Mouse (Mus musculus) liver, embryonic 15.5 days (tissue): Measurements from ENCODE around the gene 2610318N02Rik. TPM values are rescaled to one million over a fixed set of nuclear protein-coding genes. Genes with fewer than 3 reads are reported as not detected.

Source experiments
- ATAC-seq: fragments of 200-750 bp; cut with Nextera tagmentation; 2 replicates; pipeline ENCODE4 v1.8.0; 2017; ENCODE audit warnings: moderate number of reproducible peaks, mild to moderate bottlenecking, moderate library complexity; ENCODE audit not compliant: insufficient read depth
- H3K27ac ChIP-seq: fragments of 300-500 bp; sonication (generic); replicated peaks from 2 replicates; pipeline ENCODE4 v1.5.1; 2015; ENCODE audit warnings: mild to moderate bottlenecking, inconsistent platforms
- H3K27me3 ChIP-seq: fragments of 300-500 bp; sonication (generic); 2 replicates; pipeline ENCODE4 v1.6.1; 2015; ENCODE audit warnings: mild to moderate bottlenecking, inconsistent platforms
- H3K36me3 ChIP-seq: fragments of 300-500 bp; sonication (generic); replicated peaks from 2 replicates; pipeline ENCODE4 v1.6.1; 2015; ENCODE audit warnings: moderate library complexity, mild to moderate bottlenecking, inconsistent platforms
- H3K4me1 ChIP-seq: fragments of 300-500 bp; sonication (generic); replicated peaks from 2 replicates; pipeline ENCODE4 v1.6.1; 2015; ENCODE audit warnings: inconsistent platforms
- H3K4me2 ChIP-seq: fragments of 300-500 bp; sonication (generic); 2 replicates; pipeline ENCODE4 v1.6.1; 2015; ENCODE audit warnings: moderate library complexity, mild to moderate bottlenecking, inconsistent platforms
- H3K4me3 ChIP-seq: fragments of 300-500 bp; sonication (generic); replicated peaks from 2 replicates; pipeline ENCODE4 v1.5.1; 2015; ENCODE audit warnings: mild to moderate bottlenecking, inconsistent platforms
- H3K9ac ChIP-seq: fragments of 300-500 bp; sonication (generic); 2 replicates; pipeline ENCODE4 v1.6.1; 2015; ENCODE audit warnings: moderate library complexity, mild to moderate bottlenecking, inconsistent platforms
- H3K9me3 ChIP-seq: fragments of 300-500 bp; sonication (generic); replicated peaks from 2 replicates; pipeline ENCODE4 v1.6.1; 2016; ENCODE audit warnings: inconsistent platforms
- WGBS: fragments of 180-500 bp; shearing (Covaris S2); methylation state at CpG from one replicate; pipeline ENCODE4 v1.1.7; 2015; ENCODE audit warnings: mixed read lengths; ENCODE audit not compliant: insufficient replicate concordance; 5-methylcytosine and 5-hydroxymethylcytosine counted together
- microRNA counts: library from miRNA; unstranded; fragments of <30 nt; microRNA quantifications from one replicate; lab custom pipeline; 2016
- microRNA-seq: library from miRNA; unstranded; fragments of <30 nt; microRNA quantifications from one replicate; pipeline ENCODE4, GENCODE M21; 2016
- polyA plus RNA-seq: library from polyadenylated mRNA; unstranded; fragments of >200 nt; fragmentation: Nextera tagmentation; extraction: Ambion mirVana; gene quantifications from 2 replicates; pipeline ENCODE4 v1.2.1, GENCODE M21; 2015

Gene 2610318N02Rik
- polyA plus RNA-seq, 1 experiment from 2014 or later, result 16.2 TPM

GRCm38 (mm10) chr16:17073000-17073399, 52.0 kb downstream of the 2610318N02Rik start:
- Histone ChIP-seq H3K36me3 (no peaks in the 10 kb centered on the region), H3K4me2 (no peak overlapping the region), H3K9me3 (no peaks in the 10 kb centered on the region), H3K9ac (no peak overlapping the region), H3K4me3 (no peak overlapping the region), H3K27ac (no peak overlapping the region), H3K4me1 (peaks cover 20% of the 10 kb centered on the region), H3K27me3 (peaks cover 32% of the 10 kb centered on the region)
- ATAC-seq, result no peak
- 69% methylated on average over 7 of the region's 7 CpGs for WGBS

- H3K9ac ChIP-seq, result no peak overlapping the region
- H3K4me3 ChIP-seq, result peak overlapping the region; percentile 68
- H3K4me2 ChIP-seq, result peak overlapping the region; percentile 95
- H3K27ac ChIP-seq, result no peak overlapping the region
- H3K9me3 ChIP-seq, result no peaks in the 10 kb centered on the region
- H3K36me3 ChIP-seq, result no peaks in the 10 kb centered on the region
- peaks cover 16% of the 10 kb centered on the region for H3K4me1 ChIP-seq
- no peak for ATAC-seq
- 43% methylated on average over 6 of the region's 6 CpGs for WGBS
- H3K27me3 ChIP-seq, result peaks cover 32% of the 10 kb centered on the region
Observed at GRCm38 (mm10) chr16:17070716-17071115, 54.3 kb downstream of the 2610318N02Rik start.

- Histone ChIP-seq H3K4me2 (peak within 1 kb of the TSS; percentile 95), H3K9ac (peak within 1 kb of the TSS; percentile 47; the same call in 1 of the 2 replicates), H3K36me3 (no peaks in the 10 kb centered on the region), H3K4me3 (peak within 1 kb of the TSS; percentile 68), H3K9me3 (no peaks in the 10 kb centered on the region), H3K4me1 (peaks cover 16% of the 10 kb centered on the region), H3K27me3 (peaks cover 32% of the 10 kb centered on the region), H3K27ac (no peak within 1 kb of the TSS)
- WGBS, result under 1% methylated on average over 76 of the region's 76 CpGs
- peak; percentile 86 for ATAC-seq
Observed at GRCm38 (mm10) chr16:17069511-17070443, 55.2 kb downstream of the 2610318N02Rik start, which contains the start of gene Ypel1. TSS of gene Ypel1 (plus strand) at chr16:17069696.

- Histone ChIP-seq H3K36me3 (no peaks in the 10 kb centered on the region), H3K9me3 (no peaks in the 10 kb centered on the region), H3K27ac (no peak overlapping the region), H3K4me2 (no peak overlapping the region), H3K9ac (no peak overlapping the region), H3K4me3 (no peak overlapping the region), H3K27me3 (peaks cover 44% of the 10 kb centered on the region), H3K4me1 (peaks cover 16% of the 10 kb centered on the region)
- ATAC-seq, result no peak
- WGBS, result 10% methylated on average over 2 of the region's 2 CpGs
Observed at GRCm38 (mm10) chr16:17067552-17067951, 57.4 kb downstream of the 2610318N02Rik start.

MicroRNAs encoded within 50 kb of the gene (microRNA counts, 519-probe panel; counts per million panel counts)
- 3,836 counts per million, percentile 78 among the panel's probes with 10 or more counts for microRNA mmu-miR-130b (lab: Ali Mortazavi, UCI)
- microRNA mmu-miR-301b (lab: Ali Mortazavi, UCI), result 2,123 counts per million, percentile 29 among the panel's probes with 10 or more counts

Small RNA genes lying within 50 kb of the gene (microRNA-seq; reads per million reads assigned to microRNA genes)
- gene Mir130b (5,215 reads per million, percentile 89 among the genes with 10 or more reads in this experiment), gene Mir301b (47.4 reads per million, percentile 46 among the genes with 10 or more reads in this experiment)

Other genes with a start within 250 kb of the 2610318N02Rik start
- gene Ppm1f, start 228.7 kb downstream of the 2610318N02Rik start, polyA plus RNA-seq, result 6.9 and 7.3 TPM in 2 replicates
- 80.3 and 82.0 TPM in 2 replicates for gene Mapk1, start 141.8 kb downstream of the 2610318N02Rik start, polyA plus RNA-seq
- 1.0 and 1.2 TPM in 2 replicates for gene Ypel1, start 55.5 kb downstream of the 2610318N02Rik start, polyA plus RNA-seq
- gene Ppil2, start 13.9 kb downstream of the 2610318N02Rik start, polyA plus RNA-seq, result 57.2 and 57.7 TPM in 2 replicates
- 54.4 TPM in 2 replicates for gene Sdf2l1, start 7.2 kb upstream of the 2610318N02Rik start, polyA plus RNA-seq
- 6.9 TPM in 2 replicates for gene Ydjc, start 19.5 kb upstream of the 2610318N02Rik start, polyA plus RNA-seq
- gene Ccdc116, start 22.1 kb upstream of the 2610318N02Rik start, polyA plus RNA-seq, result 0.26 and 0.47 TPM in 2 replicates
- 169 and 186 TPM in 2 replicates for gene Ube2l3, start 77.5 kb upstream of the 2610318N02Rik start, polyA plus RNA-seq
- 0.06 and 0.09 TPM in 2 replicates for gene Rimbp3, start 83.4 kb upstream of the 2610318N02Rik start, polyA plus RNA-seq
- 2.6 and 3.6 TPM in 2 replicates for gene Hic2, start 108.4 kb upstream of the 2610318N02Rik start, polyA plus RNA-seq
- gene Tmem191c, start 150.9 kb upstream of the 2610318N02Rik start, polyA plus RNA-seq, result 3.9 and 4.4 TPM in 2 replicates
- 194 and 213 TPM in 2 replicates for gene Serpind1, start 206.2 kb upstream of the 2610318N02Rik start, polyA plus RNA-seq